Mouse (Mus musculus): ENCODE results near the gene Ect2l.

GRCm38 (mm10) chr10:18236328-18236927 lies 25.7 kb upstream of the Ect2l start:
- TF ChIP-seq CTCF (IDR thresholded peaks at IDR 0.05; ENCODE audit: low read depth) (no peak), EP300 (IDR thresholded peaks at IDR 0.05; ENCODE audit: low read depth) (no peak)
